In the genomic region with DNA sequence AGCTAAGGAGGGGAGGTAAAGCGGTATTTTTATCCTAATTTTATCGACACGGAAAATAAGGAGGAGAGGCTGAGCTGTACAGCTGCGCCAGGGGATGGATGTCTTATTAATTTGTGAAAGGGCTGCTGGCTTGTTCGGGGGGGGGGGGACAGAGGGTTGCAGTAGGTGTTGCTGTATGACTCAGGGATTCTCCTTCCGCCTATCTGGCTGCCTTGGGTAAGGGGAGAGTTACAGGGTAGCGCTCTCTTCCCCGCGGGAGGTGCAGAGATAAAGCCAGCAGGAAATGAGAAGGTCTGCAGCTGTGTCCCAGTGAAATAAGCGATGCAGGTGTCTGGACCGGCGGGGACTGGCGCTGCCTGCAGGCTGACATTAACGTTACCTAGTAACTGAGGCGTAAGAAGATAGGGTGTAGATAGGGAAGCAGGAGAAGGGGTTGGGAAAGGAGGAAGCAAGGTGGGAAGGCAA, we compare ENCODE assay signal across 8 mouse cellular contexts. TPM values are rescaled to one million over a fixed set of nuclear protein-coding genes. Genes with fewer than 3 reads are reported as not detected.
A peak's percentile ranks its signal among the peaks of the same experiment; 100 is the strongest.
DNase-seq lines count a peak whose midpoint lies in the region; ATAC-seq and TF ChIP-seq lines count a peak whose summit lies in the region.

No protein-coding gene starts in this region.

- H3K4me1 ChIP-seq in CH12.LX (ENCODE audit: control insufficient read depth in 1 of 2, insufficient read depth in 2 of 2): peaks cover 8 to 30% of the 10 kb centered on the region in 2 experiments; a peak in 3 of 4 replicates
- peaks cover 18% of the 10 kb centered on the region for H3K4me1 ChIP-seq in liver, embryonic 15.5 days (replicated peaks)

- in situ Hi-C loops in CH12.LX (cut with MboI; ENCODE audit: low pct_ligation_motif_present, low pct_unique_long_range_greater_than_20kb, low sequenced_read_pairs): loop anchor here (5.0 to 10.0 kb wide), 2 partner anchors 108 to 300 kb away; a partner anchor contains a TSS

- H3K9me3 ChIP-seq in CH12.LX (replicated peaks; ENCODE audit: low read length): peaks cover 9% of the 10 kb centered on the region
- H3K9me3 ChIP-seq in liver, embryonic 15.5 days (replicated peaks): no peaks in the 10 kb centered on the region

- no peaks in the 10 kb centered on the region for H3K79me2 ChIP-seq in CH12.LX (replicated peaks; ENCODE audit: control insufficient read depth, extremely low read depth, insufficient read depth, poor library complexity, severe bottlenecking)

- dilution Hi-C loops in CH12.LX (cut with MboI; ENCODE audit: extremely low pct_ligation_motif_present, extremely low pct_unique_long_range_greater_than_20kb, low sequenced_read_pairs): no loop called here

- 1% methylated on average over 15 of the region's 15 CpGs for WGBS in liver, embryonic 15.5 days (ENCODE audit: insufficient replicate concordance)

- TF ChIP-seq EP300 in CH12.LX (IDR thresholded peaks at IDR 0.05; ENCODE audit: low read length): no peak

- H3K4me3 ChIP-seq in CH12.LX (replicated peaks in 1 of 3; ENCODE audit: low read depth in 2 of 3, low read length in 2 of 3, poor library complexity in 1 of 3): peak overlapping the region; percentile 42 to 47 (median 46)
- H3K4me3 ChIP-seq in liver, embryonic 15.5 days (replicated peaks): peak overlapping the region; percentile 45

- TF ChIP-seq CTCF in CH12.LX (conservative IDR thresholded peaks at IDR 0.05 in 1 of 2, IDR thresholded peaks at IDR 0.05 in 1 of 2; ENCODE audit: low read depth in 2 of 2, low read length in 2 of 2): peak in 1 of 2 experiments; percentile 2; a peak in 1 of 4 replicates

- DNase-seq in gastrocnemius, adult 18-20 months (ENCODE audit: low spot score): peak; percentile 23
- no peak for DNase-seq in gastrocnemius, postnatal 36 days
- peak; percentile 68 for DNase-seq in CH12.LX (ENCODE audit: extremely low read depth)
- peak; percentile 62 for DNase-seq in induced T-regulatory cell, adult 2 months (ENCODE audit: low read depth)
- peak; percentile 47 for DNase-seq in right cerebral cortex, postnatal 25 days
- no peak for DNase-seq in ovary, postnatal 14 days (ENCODE audit: low spot score)

- H3K27me3 ChIP-seq in CH12.LX (replicated peaks): peaks cover 3% of the 10 kb centered on the region
- H3K27me3 ChIP-seq in liver, embryonic 15.5 days: peaks cover 46% of the 10 kb centered on the region

- H3K9ac ChIP-seq in CH12.LX (ENCODE audit: insufficient read depth, low read depth): 0 out of 2 replicates have a peak overlapping the region, but pooled peaks have one; percentile 21
- no peak overlapping the region for H3K9ac ChIP-seq in liver, embryonic 15.5 days

- H3K36me3 ChIP-seq in CH12.LX (replicated peaks in 1 of 2; ENCODE audit: control insufficient read depth in 1 of 2, insufficient read depth in 1 of 2, low read length in 1 of 2): no peaks in the 10 kb centered on the region
- no peaks in the 10 kb centered on the region for H3K36me3 ChIP-seq in liver, embryonic 15.5 days (replicated peaks)

- intact Hi-C loops in gastrocnemius, postnatal 36 days (cut with DNase I): loop anchor here (1.0 to 2.0 kb wide), 2 partner anchors 72 to 104 kb away; no protein-coding TSS in a partner anchor

- TF ChIP-seq RAD21 in CH12.LX (IDR thresholded peaks at IDR 0.05; ENCODE audit: low read depth, low read length): no peak

- no peak overlapping the region for H3K27ac ChIP-seq in CH12.LX (ENCODE audit: insufficient read depth, low read depth)
- H3K27ac ChIP-seq in liver, embryonic 15.5 days (replicated peaks): no peak overlapping the region

- no peak for TF ChIP-seq POLR2A in CH12.LX (IDR thresholded peaks at IDR 0.05; ENCODE audit: low read depth, low read length)

- peak overlapping the region; percentile 84 for H3K4me2 ChIP-seq in CH12.LX (ENCODE audit: insufficient read depth, low read depth, poor library complexity, severe bottlenecking)
- peak overlapping the region; percentile 70 for H3K4me2 ChIP-seq in liver, embryonic 15.5 days

- ATAC-seq in common myeloid progenitor, adult 5-6 weeks (replicated peaks; ENCODE audit: low read depth, poor library complexity, severe bottlenecking): peak; percentile 70
- ATAC-seq in liver, embryonic 15.5 days (ENCODE audit: insufficient read depth): no peak

TF ChIP-seq in CH12.LX, 34 proteins besides CTCF, POLR2A, EP300 and RAD21:
- TF ChIP-seq BHLHE40 (IDR thresholded peaks at IDR 0.05; ENCODE audit: low read depth, low read length): no peak
- no peak for TF ChIP-seq IRF4 (IDR thresholded peaks at IDR 0.05; ENCODE audit: low read depth, low read length)
- 0 out of 2 replicates have a peak, but pooled peaks have one; percentile 26 for TF ChIP-seq TCF12 (IDR thresholded peaks at IDR 0.05; ENCODE audit: low read depth, low read length)
- TF ChIP-seq MAZ (IDR thresholded peaks at IDR 0.05; ENCODE audit: low read depth, low read length): no peak
- TF ChIP-seq POLR2AphosphoS2 (IDR thresholded peaks at IDR 0.05; ENCODE audit: low read depth, low read length): no peak

RNA-seq across cellular contexts. Expression of a gene that starts 2.7 kb away (rescaled TPM):
- not detected for total RNA-seq in gastrocnemius, adult 18-20 months (2021)
- total RNA-seq in gastrocnemius, postnatal 36 days (2021): not detected
- total RNA-seq in CH12.LX (2012; rRNA removed) (0.34 TPM in 1 of 2 replicates, not detected in the other), CH12.LX (2014; rRNA removed) (not detected in 2 replicates)
- polyA plus RNA-seq in CH12.LX (2012; ENCODE audit: insufficient read length, low read depth): 0.46 TPM in 1 of 2 replicates, not detected in the other
- 1.2 and 4.9 TPM in 2 replicates for total RNA-seq in common myeloid progenitor, adult 5-6 weeks (2017)
- 10.6 and 12.6 TPM in 2 replicates for polyA plus RNA-seq in liver, embryonic 15.5 days (2015; fragmentation: Nextera tagmentation; extraction: Ambion mirVana)

RNA-seq across cellular contexts. Expression of a gene that starts 16.0 kb away (rescaled TPM):
- not detected for total RNA-seq in gastrocnemius, adult 18-20 months (2021)
- not detected for total RNA-seq in gastrocnemius, postnatal 36 days (2021)
- total RNA-seq in CH12.LX (2012; rRNA removed) (not detected in 2 replicates), CH12.LX (2014; rRNA removed) (not detected in 2 replicates)
- polyA plus RNA-seq in CH12.LX (2012; ENCODE audit: insufficient read length, low read depth): not detected in 2 replicates
- 0.37 TPM in 1 of 2 replicates, not detected in the other for total RNA-seq in common myeloid progenitor, adult 5-6 weeks (2017)
- 0.05 TPM in 1 of 2 replicates, not detected in the other for polyA plus RNA-seq in liver, embryonic 15.5 days (2015; fragmentation: Nextera tagmentation; extraction: Ambion mirVana)

RNA-seq across cellular contexts. Expression of a gene that starts 27.9 kb away (rescaled TPM):
- total RNA-seq in gastrocnemius, adult 18-20 months (2021): 10 to 100 TPM; 62.6 to 72.6 TPM
- 10 to 100 TPM; 63.7 to 64.2 TPM for total RNA-seq in gastrocnemius, postnatal 36 days (2021)
- 118 and 148 TPM in 2 replicates for total RNA-seq in CH12.LX (2012; rRNA removed)
- 74.0 and 85.6 TPM in 2 replicates for total RNA-seq in CH12.LX (2014; rRNA removed)
- polyA plus RNA-seq in CH12.LX (2012; ENCODE audit: insufficient read length, low read depth): 324 and 364 TPM in 2 replicates
- 238 and 282 TPM in 2 replicates for total RNA-seq in common myeloid progenitor, adult 5-6 weeks (2017)
- 47.3 and 48.7 TPM in 2 replicates for polyA plus RNA-seq in liver, embryonic 15.5 days (2015; fragmentation: Nextera tagmentation; extraction: Ambion mirVana)

RNA-seq across cellular contexts. Expression of a gene that starts 28.6 kb away (rescaled TPM):
- 10 to 100 TPM in 1 of 2 experiments, 1 to 10 TPM in 1; 7.8 to 10.6 TPM for total RNA-seq in gastrocnemius, adult 18-20 months (2021)
- 10 to 100 TPM in 1 of 2 experiments, 1 to 10 TPM in 1; 7.4 to 11.3 TPM for total RNA-seq in gastrocnemius, postnatal 36 days (2021)
- 33.1 and 37.4 TPM in 2 replicates for total RNA-seq in CH12.LX (2012; rRNA removed)
- 56.0 and 59.1 TPM in 2 replicates for total RNA-seq in CH12.LX (2014; rRNA removed)
- 60.7 and 63.3 TPM in 2 replicates for polyA plus RNA-seq in CH12.LX (2012; ENCODE audit: insufficient read length, low read depth)
- 26.5 and 33.2 TPM in 2 replicates for total RNA-seq in common myeloid progenitor, adult 5-6 weeks (2017)
- 39.3 and 39.5 TPM in 2 replicates for polyA plus RNA-seq in liver, embryonic 15.5 days (2015; fragmentation: Nextera tagmentation; extraction: Ambion mirVana)

Comparison
In these comparisons a context has a peak if more than half of its experiments do, and no peak if none do; other contexts are left out.
1. DNase-seq: peak in gastrocnemius, adult 18-20 months (single experiment), CH12.LX (single experiment), induced T-regulatory cell, adult 2 months (single experiment) and right cerebral cortex, postnatal 25 days (single experiment); none in gastrocnemius, postnatal 36 days (0 of 2) and ovary, postnatal 14 days (single experiment).